Mouse (Mus musculus): ENCODE results near the gene Gm128.

The Gm128 gene

DNA sequence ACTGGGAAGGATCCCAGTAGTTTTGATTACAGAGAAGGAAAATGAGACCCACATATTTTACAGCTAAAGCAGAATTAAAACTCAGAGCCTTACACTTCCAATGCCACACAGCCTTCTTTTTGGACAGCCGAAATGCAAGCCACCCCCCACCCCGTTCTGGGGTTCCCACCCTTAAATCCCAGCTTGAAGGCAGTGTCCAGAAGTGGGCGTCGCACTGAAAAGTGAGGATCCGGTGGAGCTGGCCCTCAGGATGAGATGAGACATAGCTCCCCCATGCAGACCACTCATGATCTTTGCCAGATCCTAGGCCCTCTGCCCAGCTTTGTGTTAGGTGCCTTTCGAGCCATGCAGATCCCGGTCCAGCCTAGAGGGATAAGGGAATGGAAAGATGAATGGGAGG, at the start of gene Gm128:
TSS of gene Gm128 (minus strand) at position 101 of the 400 bp plus-strand sequence.
- no peak for DNase-seq

DNA sequence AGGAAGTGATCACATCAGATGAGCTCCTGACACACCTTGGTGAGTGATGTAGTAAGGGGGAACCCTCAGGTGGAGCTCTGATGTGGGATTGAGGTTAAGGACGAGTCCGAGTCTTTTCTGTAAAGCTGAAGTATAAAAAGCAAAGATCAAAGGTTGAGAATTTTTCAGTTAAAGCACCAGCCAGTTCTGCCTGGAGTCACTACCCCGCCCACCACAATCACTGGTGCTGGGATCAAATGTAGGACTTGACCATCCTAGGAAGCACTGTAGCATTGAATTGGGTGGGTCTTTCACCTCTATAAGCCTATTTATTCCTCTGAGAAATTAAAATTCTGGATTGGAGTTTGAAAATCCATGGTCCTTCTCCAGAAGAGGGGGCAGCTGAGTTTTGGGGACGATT, 49.6 kb upstream of the Gm128 start:
- DNase-seq, result no peak

DNA sequence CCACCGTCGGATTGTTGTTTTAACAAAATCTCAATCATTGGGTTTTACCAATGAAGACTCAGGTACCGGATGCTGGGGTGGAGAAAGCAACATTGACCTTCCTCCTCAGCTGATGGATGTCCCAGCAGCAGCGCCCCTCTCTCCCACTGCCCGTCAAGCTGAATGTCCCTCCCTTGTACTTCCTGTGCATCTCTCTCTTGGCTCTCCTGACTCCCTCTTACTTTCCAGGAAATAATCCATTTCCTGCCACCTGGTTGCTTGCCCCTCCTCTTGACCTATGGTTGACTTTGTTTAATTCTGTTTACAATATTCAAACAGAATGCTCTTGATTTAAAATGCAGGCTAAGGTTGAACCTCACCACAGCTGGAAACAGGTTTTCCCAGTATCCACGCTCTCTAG, 48.8 kb upstream of the Gm128 start:
- no peak for DNase-seq

DNA sequence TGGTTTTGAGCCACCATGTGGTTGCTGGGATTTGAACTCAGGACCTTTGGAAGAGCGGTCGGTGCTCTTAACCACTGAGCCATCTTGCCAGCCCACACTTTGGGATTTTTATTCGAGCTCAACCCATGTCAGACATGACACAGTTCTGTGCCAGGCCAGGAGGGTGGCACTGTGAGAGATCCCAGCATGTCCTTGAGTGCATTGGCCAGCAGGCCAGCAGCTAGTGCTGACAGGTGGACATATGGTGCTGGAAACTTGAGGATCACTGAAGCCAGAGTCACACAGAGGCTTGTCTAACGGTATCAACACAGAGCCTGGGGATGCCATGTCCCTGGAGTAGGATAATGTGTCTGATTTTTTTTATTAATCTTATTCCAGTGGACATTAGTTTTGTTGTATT, 48.0 kb upstream of the Gm128 start:
- DNase-seq, result no peak

DNA sequence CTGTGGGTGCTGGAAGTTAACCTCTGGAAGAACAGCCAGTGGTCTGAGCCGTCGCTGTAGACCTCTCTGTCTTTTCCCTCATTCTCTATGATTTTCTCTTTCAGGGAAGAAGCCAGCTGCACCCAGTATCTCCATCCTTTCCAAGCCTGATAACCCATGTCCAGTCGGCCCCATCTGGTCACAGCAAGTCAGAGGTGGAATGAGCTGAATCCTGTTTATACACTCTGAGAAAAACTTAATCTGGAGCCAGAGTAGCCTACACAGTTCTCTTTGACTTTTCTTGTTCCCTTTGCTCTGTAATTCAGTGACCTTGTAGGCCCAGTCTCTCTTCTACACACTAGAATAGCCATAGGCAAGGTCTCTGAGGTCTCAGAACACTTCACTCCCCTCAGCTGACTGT, 46.1 kb upstream of the Gm128 start:
- DNase-seq, result no peak

DNA sequence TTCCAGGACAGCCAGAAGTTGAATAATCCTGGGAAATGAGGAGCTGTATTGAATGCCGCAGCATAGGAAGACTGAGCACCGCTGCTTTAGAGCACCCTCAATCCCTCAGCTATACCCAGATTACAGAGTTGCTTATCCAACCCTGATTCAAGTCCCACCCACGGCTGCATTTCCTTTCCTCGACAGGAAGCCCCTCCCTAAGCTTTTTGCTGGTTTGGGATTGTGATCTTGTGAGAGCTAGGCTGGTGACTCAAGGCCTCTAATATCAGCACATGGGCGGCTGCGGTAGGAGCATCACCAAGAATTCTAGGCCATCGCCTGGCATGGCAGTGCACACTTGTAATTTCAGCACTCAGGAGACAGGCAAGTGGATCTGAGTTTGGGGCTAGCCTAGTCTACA, 45.1 kb upstream of the Gm128 start:
- no peak for DNase-seq

DNA sequence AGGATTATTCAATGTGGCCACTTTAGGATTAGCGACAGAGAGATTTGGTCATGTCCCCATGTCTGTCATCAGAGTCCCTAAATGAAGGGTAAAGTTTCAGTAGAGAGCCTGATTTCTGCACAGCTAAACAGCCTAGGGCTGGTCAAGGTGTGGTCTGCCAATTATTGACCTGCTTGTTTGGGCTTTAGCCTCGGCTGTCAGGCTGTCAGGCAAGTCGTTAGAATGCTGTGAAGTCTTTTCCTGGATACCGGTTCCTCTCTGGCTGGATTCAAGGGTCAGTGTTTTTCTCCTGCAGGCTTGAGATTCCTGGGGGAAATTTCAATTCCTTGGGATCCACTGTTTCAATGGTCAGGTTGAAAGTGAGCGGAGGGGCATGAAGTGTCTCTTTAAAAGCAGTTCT, 44.6 kb upstream of the Gm128 start:
- DNase-seq, result no peak

DNA sequence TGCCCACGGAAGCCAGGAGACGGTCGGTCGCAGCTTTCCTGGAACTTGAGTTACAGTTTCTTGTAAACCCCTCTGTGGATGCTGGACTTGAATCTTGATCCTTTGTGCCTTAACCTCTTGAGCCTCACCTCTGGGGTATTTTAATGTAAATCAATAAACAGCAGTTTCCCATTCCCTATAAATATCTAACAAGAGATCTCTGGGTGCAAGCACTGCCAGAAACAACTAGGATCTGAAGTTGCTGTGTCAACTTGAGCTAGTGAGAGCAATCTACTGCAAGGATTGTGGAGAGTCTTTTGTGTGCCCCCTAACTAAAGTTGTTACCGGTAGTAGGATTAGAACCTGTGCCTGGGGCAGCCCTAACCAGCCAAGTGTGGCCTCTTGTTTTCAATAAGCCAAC, 44.0 kb upstream of the Gm128 start:
- DNase-seq, result no peak

DNA sequence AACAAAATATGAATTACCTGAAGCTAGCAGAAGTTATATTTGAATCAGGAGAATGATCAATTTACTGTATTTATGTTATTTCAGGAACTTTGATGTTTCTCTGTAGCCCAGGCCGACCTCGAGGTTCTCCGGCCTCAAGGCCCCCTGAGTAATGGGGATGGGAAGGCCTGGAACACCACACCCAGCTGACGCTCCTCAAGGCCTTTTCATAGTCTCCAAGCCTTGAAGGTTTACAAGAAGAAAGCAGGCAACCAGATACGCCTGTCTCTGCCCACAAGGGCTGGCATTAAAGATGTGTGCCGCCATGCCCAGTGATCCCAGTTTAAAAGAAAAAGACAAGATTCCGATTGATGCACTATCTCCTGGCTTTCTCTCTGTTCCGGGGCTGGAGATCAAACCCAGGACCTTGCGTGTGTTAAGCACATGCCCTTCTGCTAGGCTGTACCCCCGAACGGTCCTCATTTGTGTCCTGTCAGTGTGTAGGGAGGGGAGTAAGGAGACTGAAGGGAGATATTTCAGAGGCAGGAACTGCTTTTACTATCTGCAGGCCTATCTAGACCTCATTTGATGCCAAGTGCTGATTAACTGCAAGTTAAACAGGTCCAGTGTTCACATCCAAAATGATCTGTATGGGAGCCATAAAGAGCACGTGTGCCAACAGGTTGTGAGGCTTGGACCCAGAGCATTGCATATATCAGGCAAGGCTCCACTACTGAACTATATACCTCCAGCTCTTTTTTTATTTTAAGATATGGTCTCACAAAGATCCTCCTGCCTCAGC, 43.3 kb upstream of the Gm128 start:
- no peak for DNase-seq

DNA sequence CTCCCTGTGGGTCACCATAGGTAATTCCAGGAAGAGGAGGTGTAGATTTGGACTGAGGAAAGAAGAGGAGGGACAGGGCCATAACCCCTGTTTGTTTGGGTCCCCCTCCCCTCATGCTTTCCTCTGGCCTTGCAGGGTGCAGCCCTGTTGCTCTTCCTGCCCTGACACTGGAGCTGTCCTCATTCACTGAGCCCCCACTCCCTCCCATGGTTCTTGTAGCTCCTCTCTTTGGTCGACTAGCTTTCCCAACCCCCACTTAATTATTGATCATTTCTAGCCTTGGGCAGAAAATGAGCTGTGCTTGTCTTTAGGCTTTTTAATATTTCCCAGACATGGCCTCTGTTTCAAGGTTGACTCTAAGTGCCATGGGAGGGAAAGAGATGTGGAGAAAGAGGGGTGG, 42.7 kb upstream of the Gm128 start:
- DNase-seq, result no peak

DNA sequence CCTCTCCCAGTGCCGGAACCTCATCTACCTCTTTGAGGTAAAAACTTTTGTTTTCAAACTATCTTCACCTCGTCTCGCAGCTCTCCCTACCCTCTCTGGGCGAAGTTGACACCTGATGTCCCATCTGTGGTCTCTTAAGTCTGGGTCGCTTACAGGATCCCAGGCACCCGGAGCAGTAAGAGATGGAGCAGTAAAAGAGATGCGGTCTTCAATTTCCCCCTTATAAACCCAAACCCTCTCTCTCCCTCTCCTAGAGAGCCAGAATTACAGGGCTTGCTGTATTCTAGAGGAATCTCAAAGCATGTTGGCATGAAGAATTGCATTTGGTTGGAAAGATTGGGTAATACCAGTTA, 42.2 kb upstream of the Gm128 start:
- no peak for DNase-seq

DNA sequence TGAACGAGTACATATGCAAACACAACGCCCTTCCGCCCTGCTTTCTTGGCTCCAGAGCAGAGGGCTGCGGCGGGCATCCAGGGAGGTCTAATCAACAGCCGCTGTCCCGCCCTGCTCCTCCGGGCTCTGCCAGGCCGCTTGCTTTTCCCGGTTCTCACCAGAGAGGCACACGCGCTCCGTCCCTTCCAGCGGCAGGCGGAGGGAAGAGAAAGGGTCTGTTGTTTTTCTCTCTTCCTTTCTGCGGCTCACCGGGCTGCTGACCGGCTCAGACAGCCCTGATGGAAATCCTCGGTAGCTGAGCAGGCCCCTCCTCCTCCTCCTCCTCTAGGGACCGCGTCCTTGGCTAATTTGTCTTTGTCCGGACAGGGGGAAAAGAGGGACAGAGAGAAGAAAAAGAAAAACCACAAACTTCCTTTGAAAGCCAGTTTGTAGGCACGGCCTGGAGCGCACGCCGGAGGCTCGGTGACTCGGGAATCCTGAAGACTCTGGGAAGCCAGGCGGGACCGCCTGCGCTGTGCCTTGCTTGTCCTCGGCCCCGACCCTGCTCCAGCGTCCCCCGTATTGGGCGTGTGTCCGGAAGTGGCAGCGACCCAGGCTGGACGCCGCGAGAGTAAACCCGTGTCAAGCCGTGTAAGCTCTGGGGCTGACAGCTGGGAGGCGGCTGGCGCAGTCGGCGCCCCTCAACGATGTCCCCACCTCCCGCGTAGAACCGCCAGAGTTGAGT, 41.6 kb upstream of the Gm128 start:
- DNase-seq, result peak; percentile 47 to 60

DNA sequence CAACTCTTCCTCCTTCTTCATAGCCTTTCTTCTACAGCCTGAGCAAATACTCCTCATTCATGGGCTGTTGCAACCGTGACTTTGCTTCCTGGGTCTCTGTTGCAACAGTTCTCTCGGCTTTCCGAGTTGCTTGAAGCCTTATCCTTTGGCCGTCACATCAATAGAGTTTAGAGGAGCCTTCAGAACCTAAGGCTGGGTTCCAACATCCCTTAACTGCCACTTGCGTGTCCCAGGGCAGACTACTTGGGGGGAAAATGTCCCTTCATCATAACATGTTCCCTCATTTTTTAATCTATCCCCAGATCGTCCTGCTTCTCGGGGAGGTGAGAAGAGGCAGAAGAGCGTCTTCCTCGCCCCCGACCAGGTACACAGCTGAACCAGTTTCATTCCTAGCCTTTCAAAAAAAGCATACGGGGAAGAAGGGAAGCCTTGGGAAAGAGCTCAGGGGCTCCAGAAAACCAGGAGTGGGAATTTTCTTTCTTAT, 41.0 kb upstream of the Gm128 start:
- peak; percentile 43 to 53 for DNase-seq

DNA sequence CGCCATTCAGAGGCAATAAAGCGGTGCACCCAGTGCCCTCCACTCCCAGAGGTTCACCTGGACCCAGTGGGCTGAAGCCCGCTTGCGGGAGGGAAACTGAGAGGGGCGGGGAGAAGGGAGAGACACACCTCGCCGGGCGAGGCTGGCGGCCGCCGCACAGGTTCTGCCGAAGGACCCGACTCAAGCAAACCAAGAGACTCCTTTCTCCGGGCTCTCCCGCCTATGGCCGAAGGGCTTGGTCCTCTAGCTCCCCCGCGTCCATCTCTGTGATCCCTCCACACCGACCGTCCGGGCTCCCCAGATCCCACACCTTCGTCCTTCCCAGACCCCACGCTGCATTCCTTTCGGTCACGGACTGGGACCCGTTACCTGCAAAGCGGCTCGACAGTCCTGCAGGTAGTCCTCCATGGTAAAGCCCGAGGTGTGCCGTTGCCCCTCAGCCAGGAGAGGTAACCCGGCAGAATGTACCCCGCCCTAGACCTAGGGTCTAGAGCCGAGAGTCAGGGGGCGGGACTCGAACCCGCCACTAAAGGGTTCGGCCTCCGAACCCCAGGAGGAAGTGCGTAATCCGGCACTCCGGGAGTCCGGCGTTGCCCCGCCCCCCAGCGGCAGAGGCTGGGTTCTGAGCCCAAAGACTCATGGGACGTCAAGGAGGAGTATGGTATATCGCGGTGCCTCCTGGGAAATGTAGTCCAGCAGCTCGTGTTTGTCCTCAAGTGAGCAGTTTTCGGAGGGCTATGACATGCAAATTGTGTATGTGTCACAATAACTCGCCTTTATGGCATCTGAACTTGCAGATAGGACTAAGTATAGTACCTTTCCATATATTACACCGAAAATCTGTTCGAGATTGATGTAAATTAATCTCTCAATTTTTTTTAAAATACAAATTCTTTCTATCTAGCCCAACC, 40.1 kb upstream of the Gm128 start, which contains the start of the genes Mindy1 and Prune1:
TSS of gene Mindy1 (plus strand) at position 130 of the 911 bp plus-strand sequence.
TSS of gene Prune1 (minus strand) at position 861 of the 911 bp plus-strand sequence.
- DNase-seq, result peak; percentile 98

DNA sequence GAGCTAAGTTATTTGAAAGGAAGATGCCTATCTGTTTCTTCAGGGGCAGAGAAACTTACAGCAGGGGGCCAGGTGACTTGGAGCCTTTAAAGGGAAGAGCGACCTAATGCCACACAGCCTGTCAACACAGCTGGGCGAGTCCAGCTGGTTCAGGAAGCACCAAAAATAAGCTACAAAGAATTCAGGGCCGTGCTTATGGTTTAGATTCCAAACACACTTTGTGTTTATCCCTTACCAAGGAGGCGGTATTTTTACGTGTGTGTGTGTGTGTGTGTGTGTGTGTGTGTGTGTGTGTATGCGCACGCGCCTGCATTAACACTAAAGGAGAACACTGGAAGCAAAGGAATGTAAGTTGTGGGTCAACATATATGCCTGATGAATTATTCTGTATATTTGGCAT, 39.3 kb upstream of the Gm128 start:
- DNase-seq, result no peak

DNA sequence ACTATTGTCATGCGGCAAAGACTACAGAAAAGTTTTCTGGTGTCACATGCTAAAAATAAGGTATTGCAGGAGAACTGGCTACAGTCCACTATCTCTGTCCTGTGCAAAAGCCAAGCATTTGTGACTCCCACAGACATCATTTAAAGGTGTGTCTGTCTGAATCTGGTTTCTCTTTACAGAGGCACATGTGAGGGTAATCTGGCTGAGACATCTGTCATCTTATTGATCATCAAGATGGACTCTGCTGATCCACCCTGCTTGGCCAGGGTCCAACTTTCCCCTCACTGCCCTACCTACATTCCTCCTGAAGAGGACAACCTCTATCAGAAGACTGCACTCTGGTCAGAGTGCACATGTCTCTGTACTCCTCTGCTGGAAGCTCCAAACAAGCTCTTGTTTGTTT, 35.8 kb upstream of the Gm128 start:
- no peak for DNase-seq

DNA sequence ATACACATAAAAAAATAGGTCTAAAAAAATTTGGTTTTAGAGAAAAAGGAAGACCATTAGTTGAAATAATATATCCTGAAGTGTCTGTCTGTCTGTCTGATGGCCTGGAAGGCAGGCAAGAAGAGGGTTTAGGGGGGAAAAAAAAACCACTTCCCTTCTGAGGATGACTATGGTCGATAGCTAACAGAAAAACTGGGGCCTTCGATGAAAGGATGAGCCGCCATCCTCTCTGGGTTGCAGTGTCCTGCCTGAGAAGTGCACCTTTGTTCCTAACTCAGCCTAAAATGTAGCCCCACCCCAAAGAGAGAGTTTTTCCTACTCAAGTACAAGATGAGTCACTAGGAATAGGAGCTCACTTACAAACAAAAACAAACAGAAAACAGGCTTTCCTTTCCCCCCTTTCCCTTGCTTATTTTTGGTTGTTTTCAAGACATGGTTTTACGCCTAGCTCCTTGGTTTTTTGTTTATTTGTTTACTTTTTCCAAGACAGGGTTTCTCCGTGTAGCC, 35.1 kb upstream of the Gm128 start:
- no peak for DNase-seq

DNA sequence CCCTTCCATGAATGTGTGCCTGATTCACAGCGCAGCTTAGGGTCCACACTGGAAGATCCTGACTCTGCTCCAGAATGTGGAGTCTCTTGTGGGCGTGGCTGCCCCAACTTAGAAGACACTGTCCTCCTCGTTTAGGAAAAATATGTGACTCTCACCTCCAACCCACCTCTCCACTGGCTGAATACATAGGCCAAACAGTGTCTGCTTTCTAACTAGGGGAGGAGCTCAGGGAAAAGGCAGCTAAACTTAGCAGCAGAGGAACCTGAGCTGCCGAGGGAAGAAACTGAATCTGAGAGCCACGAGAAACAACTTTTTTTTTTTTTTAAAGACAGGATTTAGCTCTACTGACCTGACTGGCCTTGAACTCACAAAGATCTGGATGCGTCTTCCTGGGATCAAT, 33.8 kb upstream of the Gm128 start:
- DNase-seq, result no peak

DNA sequence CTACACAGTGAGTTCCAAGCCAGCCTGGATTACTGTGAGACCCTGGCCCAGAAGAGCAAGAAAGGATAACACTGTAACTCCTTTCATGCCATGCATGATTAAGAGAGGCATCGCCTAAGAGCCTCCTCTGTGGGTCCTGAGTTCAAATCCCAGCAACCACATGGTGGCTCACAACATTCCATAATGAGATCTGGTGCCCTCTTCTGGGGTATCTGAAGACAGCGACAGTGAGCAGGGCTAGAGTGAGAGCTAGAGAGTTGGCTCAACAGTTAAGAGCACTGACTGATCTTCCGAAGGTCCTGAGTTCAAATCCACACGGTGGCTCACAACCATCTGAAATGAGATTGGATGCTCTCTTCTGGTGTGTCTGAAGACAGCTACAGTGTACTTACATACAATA, 33.1 kb upstream of the Gm128 start:
- no peak for DNase-seq

DNA sequence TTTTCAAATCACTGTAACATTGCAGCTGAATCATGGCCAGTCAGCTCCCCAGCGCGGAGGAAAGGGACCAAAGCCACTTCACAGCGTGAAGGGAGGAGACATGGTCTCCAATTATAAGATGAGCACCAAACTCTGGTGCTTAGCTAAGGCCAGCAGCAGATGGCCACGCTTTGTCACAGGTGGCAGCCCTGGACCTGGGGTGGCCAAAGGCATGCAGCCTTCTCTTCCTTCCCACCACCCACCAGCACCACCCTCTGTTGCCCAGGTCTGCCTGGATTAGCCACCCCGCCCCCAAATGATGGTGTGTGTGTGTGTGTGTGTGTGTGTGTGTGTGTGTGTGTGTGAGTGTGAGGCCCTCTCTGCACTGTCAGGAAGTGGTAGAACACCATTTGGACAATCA, 32.1 kb upstream of the Gm128 start:
- no peak for DNase-seq

DNA sequence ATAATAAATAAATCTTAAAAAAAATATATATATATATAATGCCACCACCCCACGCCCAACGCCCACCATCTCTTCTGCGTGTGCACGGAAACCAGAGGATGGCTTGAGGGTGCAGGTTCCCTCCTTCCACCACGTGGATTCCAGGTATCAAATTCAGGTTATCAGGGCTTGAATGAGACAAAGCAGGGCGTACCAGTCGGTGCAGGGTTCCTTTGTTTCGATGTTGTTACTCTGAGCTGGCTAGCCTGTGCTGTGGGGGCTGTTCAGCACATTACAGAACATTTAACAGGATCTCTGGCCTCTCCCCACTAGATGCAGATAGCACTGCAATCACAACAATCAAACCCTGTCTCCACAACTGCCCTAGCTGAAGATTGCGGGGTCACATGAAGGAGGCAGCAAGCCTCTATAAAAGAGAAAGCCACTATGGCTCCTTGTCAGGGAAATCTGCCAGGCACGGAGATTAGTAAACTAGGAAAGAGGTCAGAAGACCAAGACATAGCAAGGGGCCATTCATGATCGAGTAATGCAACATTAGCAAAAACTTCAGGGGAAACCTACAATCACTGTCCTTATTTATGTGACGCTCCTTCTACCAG, 29.5 kb upstream of the Gm128 start:
- no peak for DNase-seq

DNA sequence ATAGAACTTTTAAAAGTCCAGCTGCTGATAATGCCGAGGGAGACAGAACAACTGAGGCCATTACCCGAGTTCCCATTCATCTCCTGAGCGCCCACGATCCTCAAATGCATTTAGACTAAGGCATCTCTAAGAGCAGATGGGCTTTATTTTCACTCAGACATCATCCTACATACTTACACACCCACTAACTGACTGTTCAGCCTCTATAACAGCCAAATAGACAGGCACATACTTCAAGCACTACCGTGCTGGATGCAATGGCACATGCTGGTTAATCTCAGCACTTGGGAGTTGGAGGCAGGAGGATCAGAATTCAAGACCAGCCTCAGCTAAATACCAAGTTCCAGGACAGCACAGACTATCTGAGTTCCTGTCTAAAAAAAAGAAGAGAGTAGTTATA, 28.4 kb upstream of the Gm128 start:
- DNase-seq, result no peak

DNA sequence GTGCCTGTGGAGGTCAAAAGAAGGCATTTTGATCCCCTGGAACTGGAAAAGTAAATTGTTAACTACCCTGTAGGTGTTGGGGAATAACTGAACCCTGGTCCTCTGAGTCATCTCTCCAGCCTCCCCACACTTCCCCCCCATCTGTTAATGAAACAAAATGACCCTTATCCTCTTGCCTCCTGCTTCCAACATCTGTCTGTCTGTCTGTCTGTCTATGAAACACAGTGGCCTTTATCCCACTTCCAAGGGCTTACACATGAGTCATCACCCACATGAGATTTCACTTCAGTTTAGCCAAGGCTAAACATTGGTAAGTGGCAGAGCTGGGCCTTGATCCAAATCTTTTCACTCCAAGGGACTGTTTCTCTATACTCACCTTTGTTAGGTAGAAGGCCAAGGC, 26.5 kb upstream of the Gm128 start:
- DNase-seq, result no peak
